Mouse (Mus musculus): ENCODE measurements around the gene Unc13d.

DNA sequence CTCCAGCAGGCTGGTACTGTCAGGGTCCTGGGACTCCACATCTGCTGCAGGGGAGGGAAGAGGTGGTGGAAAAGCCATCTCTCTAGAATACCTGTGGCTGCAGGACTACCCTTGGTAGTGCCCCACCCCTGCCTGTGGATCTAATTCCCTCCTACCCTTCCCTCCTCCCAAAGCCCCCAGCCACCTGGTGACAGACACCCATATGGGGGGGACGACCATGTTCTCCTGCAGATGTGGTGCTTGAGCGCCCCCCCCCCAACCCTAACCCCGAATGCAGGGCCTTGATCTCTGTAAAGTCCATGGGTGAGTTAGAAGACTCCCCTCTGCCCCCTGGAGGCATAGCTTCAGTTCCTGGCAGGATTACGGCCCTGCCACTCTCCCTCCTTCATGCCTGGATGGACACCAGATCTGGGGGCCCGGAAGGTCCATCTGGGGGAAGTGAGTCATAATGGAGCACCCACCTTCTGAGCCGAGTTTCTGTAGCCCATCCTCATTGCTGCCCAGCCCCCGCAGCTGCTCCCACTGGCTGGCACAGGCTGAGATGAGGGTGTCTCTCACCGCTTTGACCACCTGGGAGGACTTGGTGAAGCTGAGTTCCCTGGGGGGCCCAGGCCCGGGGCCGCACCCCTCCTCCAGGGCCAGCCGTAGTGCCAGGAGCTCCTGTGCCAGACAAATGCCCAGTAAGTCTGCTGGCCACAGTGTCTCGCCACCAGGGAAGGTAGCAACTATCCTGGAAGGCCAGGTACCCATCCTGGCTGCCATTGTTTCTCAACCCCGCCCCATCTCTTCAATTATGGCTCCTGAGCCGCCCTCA, 29.4 kb upstream of the Unc13d start:
- TF ChIP-seq E2F4 (IDR thresholded peaks at IDR 0.05; ENCODE audit: insufficient read depth) (no peak), POLR2A (IDR thresholded peaks at IDR 0.05; ENCODE audit: insufficient read length, low read depth) (peak; percentile 47), USF1 (IDR thresholded peaks at IDR 0.05; ENCODE audit: low read depth) (no peak), TCF12 (IDR thresholded peaks at IDR 0.05; ENCODE audit: insufficient read depth, poor library complexity, severe bottlenecking) (no peak)
